Mouse (Mus musculus) forebrain, embryonic 14.5 days (tissue): ENCODE results near the gene Setd1b. TPM values are rescaled to one million over a fixed set of nuclear protein-coding genes. Genes with fewer than 3 reads are reported as not detected.
A peak's percentile ranks its signal among the peaks of the same experiment; 100 is the strongest.

Experiments
- ATAC-seq: fragments of 200-750 bp; cut with Nextera tagmentation; 2 replicates; pipeline ENCODE4 v1.8.0; 2017; ENCODE audit warnings: mild to moderate bottlenecking, moderate library complexity
- DNase-seq: peaks from one replicate; pipeline ENCODE4 v3.0.0-alpha.2; 2015; ENCODE audit warnings: low spot score
- H3K27ac ChIP-seq: fragments of 300-500 bp; sonication (generic); 2 replicates; pipeline ENCODE4 v1.5.1; 2014; ENCODE audit warnings: low read depth, mild to moderate bottlenecking, control low read depth, low read length, moderate library complexity
- H3K27me3 ChIP-seq: fragments of 300-500 bp; sonication (generic); replicated peaks from 2 replicates; pipeline ENCODE4 v1.6.1; 2014; ENCODE audit warnings: low read length, control low read depth, mixed read lengths; ENCODE audit not compliant: control insufficient read depth, insufficient read depth
- H3K36me3 ChIP-seq: fragments of 300-500 bp; sonication (generic); 2 replicates; pipeline ENCODE4 v1.6.1; 2014; ENCODE audit warnings: low read length, control low read depth; ENCODE audit not compliant: control insufficient read depth, insufficient read depth
- H3K4me1 ChIP-seq: fragments of 300-500 bp; sonication (generic); 2 replicates; pipeline ENCODE4 v1.6.1; 2014; ENCODE audit warnings: antibody characterized with exemption, low read length, control low read depth; ENCODE audit not compliant: control insufficient read depth, insufficient read depth
- H3K4me2 ChIP-seq: fragments of 300-500 bp; sonication (generic); 2 replicates; pipeline ENCODE4 v1.6.1; 2014; ENCODE audit warnings: mild to moderate bottlenecking, control low read depth, low read length
- H3K4me3 ChIP-seq: fragments of 300-500 bp; sonication (generic); 2 replicates; pipeline ENCODE4 v1.5.1; 2014; ENCODE audit warnings: low read depth, low read length, control low read depth
- H3K9ac ChIP-seq: fragments of 300-500 bp; sonication (generic); 2 replicates; pipeline ENCODE4 v1.6.1; 2014; ENCODE audit warnings: mild to moderate bottlenecking, low read length, control low read depth, moderate library complexity
- H3K9me3 ChIP-seq: fragments of 300-500 bp; sonication (generic); replicated peaks from 2 replicates; pipeline ENCODE4 v1.6.1; 2016; ENCODE audit warnings: low read length, control low read depth, mixed read lengths; ENCODE audit not compliant: control insufficient read depth
- WGBS: fragments of 180-500 bp; shearing (Covaris S2); extraction: QIAGEN DNeasy Blood & Tissue Kit; methylation state at CpG from one replicate; pipeline ENCODE4 v1.1.7; 2014; 5-methylcytosine and 5-hydroxymethylcytosine counted together
- polyA plus RNA-seq: library from polyadenylated mRNA; unstranded; fragments of >200 nt; fragmentation: Nextera tagmentation; extraction: Ambion mirVana; gene quantifications from 2 replicates; pipeline ENCODE4 v1.2.1, GENCODE M21; 2014

The Setd1b gene
- polyA plus RNA-seq, 1 experiment from 2014 or later, result 8.6 TPM

DNA sequence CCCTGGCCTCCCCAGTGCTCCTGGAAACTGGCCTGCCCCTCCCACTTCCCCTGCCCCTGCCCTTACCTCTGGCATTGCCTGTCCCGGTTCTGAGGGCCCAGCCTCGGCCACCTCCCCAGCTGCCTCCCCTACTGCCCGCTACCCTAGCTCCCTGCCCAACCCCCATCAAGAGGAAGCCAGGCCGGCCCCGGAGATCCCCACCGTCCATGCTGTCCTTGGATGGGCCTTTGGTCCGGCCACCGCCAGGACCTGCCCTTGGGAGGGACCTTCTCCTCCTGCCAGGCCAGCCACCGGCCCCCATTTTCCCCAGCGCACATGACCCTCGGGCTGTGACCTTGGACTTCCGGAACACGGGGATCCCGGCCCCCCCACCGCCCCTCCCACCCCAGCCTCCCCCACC is 18.3 kb downstream of the Setd1b start:
- H3K36me3 ChIP-seq, result peaks cover 90% of the 10 kb centered on the region
- H3K27ac ChIP-seq, result no peak overlapping the region
- 97% methylated on average over 15 of the region's 15 CpGs for WGBS
- no peaks in the 10 kb centered on the region for H3K9me3 ChIP-seq
- no peak overlapping the region for H3K9ac ChIP-seq
- H3K4me1 ChIP-seq, result no peaks in the 10 kb centered on the region
- H3K4me3 ChIP-seq, result no peak overlapping the region
- DNase-seq (no peak), ATAC-seq (no peak)
- H3K4me2 ChIP-seq, result no peak overlapping the region
- no peaks in the 10 kb centered on the region for H3K27me3 ChIP-seq

DNA sequence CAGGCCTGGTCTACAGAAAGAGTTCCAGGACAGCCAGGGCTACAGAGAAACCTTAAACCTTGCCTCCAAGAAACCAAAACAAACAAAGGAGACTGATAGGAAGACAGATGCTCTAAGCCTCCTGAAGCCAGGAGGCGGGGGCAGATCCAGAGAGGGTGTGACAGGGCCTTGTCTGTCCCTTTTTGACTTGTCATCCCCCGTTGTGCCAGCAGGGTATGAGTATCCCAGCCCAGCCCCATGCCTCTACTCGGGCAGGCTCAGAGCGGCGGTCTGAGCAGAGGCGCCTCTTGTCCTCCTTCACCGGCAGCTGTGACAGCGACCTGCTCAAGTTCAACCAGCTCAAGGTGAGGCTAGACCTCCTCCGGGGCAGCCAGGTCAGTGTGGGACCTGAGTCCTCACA is 20.9 kb downstream of the Setd1b start:
- Histone ChIP-seq H3K4me3 (no peak overlapping the region), H3K9ac (no peak overlapping the region), H3K27ac (no peak overlapping the region), H3K36me3 (peaks cover 89% of the 10 kb centered on the region), H3K4me1 (no peaks in the 10 kb centered on the region), H3K9me3 (no peaks in the 10 kb centered on the region), H3K4me2 (no peak overlapping the region), H3K27me3 (no peaks in the 10 kb centered on the region)
- WGBS, result 88% methylated on average over 9 of the region's 9 CpGs
- DNase-seq (no peak), ATAC-seq (no peak)

DNA sequence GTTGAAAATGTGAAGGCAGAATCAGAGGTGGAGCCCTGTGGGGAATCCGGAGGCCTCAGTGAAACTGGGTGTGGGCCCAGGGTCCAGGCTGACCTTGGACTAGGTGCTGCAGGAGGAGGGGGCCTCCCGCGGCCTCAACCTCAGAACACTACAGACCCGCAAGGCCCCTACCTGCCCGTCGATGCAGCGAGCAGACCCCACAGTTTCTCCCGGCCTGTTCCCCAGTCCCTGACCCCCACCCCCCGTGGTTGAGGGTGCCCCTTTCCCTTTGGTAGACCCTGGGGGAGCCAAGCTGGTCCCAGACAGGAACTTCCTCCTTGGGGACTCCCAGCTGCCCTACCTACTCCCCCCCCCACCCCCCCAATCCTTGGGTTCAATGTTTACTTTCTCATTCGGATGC is 24.4 kb downstream of the Setd1b start:
- Histone ChIP-seq H3K36me3 (peaks cover 54% of the 10 kb centered on the region), H3K27ac (no peak overlapping the region), H3K4me3 (no peak overlapping the region), H3K4me1 (no peaks in the 10 kb centered on the region), H3K9ac (no peak overlapping the region), H3K4me2 (no peak overlapping the region), H3K9me3 (no peaks in the 10 kb centered on the region), H3K27me3 (no peaks in the 10 kb centered on the region)
- ATAC-seq (no peak), DNase-seq (no peak)
- 92% methylated on average over 10 of the region's 10 CpGs for WGBS

DNA sequence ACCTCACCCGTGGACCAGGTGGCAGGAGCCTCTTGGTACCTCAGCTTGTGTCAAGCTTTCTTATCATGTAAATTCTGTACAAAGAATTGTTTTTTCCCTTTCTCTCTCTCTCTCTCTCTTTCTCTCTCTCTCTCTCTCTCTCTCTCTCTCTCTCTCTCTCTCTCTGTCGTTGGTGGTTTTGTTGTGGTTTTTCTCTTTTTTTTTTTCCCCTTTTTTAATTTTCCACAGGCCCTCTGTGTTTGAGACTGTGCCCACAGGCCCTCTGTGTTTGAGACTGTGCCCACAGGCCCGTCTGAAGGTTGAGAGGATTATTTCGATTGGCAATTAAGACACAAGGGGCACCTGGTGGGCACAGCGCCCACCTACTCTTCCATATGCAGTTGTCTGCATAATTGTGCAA is 25.6 kb downstream of the Setd1b start:
- 57% methylated on average over 5 of the region's 5 CpGs for WGBS
- Histone ChIP-seq H3K27me3 (no peaks in the 10 kb centered on the region), H3K4me3 (no peak overlapping the region), H3K9ac (no peak overlapping the region), H3K9me3 (no peaks in the 10 kb centered on the region), H3K36me3 (peaks cover 43% of the 10 kb centered on the region), H3K27ac (no peak overlapping the region), H3K4me1 (peaks cover 3% of the 10 kb centered on the region; the same call in 1 of the 2 replicates), H3K4me2 (no peak overlapping the region)
- DNase-seq (no peak), ATAC-seq (no peak)

DNA sequence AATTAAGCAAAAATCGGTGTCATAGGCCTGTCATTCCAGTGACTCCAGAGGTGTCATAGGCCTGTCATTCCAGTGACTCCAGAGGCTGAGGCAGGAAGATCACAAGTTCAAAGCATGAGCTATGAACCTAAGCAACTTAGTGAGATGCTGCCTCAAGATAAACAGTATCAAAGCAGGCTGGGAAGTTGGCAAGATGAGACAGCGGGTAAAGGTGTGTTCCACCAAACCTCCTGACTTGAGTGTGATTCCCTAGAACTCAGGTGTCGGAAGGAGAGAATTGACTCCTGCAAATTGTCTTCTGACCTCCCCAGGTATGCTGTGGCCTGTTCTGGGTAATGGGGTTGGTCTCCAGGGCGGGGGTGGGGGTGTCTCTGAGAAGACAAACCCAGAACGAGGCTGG is 27.3 kb downstream of the Setd1b start, which contains the start of gene Psmd9:
Gene Psmd9 (plus strand): TSS at position 130 of the 400 bp plus-strand sequence.
- Histone ChIP-seq H3K36me3 (peaks cover 26% of the 10 kb centered on the region), H3K27me3 (no peaks in the 10 kb centered on the region), H3K9ac (no peak within 1 kb of the TSS), H3K4me3 (no peak within 1 kb of the TSS), H3K4me2 (no peak within 1 kb of the TSS), H3K9me3 (no peaks in the 10 kb centered on the region), H3K27ac (no peak within 1 kb of the TSS), H3K4me1 (peaks cover 3% of the 10 kb centered on the region; the same call in 1 of the 2 replicates)
- WGBS, result 87% methylated on average over 5 of the region's 5 CpGs
- DNase-seq (no peak), ATAC-seq (no peak)

DNA sequence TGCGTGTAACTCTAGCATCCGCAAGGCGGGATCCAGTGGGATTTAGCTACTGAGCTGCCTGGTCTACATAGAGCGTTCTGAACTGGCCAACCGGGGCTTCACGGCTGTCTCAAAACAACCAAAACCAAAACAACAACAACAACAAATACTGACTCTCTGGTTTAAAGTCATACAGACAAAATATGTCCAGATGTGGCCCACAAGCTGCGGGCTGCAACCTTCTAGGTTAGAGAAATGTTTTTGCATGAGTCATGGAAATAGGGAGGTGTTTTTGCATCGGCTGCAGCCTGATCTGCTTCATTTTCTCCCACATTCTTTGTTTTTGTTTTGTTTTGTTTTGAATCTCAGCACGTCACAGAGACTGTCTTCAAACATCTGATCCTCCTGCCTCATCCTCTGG is 28.4 kb downstream of the Setd1b start:
- Histone ChIP-seq H3K9me3 (no peaks in the 10 kb centered on the region), H3K36me3 (peaks cover 20% of the 10 kb centered on the region), H3K27me3 (no peaks in the 10 kb centered on the region), H3K27ac (no peak overlapping the region), H3K4me2 (no peak overlapping the region), H3K9ac (no peak overlapping the region), H3K4me1 (peaks cover 3% of the 10 kb centered on the region; the same call in 1 of the 2 replicates), H3K4me3 (no peak overlapping the region)
- DNase-seq (no peak), ATAC-seq (no peak)
- WGBS, result 82% methylated on average over 9 of the region's 9 CpGs

DNA sequence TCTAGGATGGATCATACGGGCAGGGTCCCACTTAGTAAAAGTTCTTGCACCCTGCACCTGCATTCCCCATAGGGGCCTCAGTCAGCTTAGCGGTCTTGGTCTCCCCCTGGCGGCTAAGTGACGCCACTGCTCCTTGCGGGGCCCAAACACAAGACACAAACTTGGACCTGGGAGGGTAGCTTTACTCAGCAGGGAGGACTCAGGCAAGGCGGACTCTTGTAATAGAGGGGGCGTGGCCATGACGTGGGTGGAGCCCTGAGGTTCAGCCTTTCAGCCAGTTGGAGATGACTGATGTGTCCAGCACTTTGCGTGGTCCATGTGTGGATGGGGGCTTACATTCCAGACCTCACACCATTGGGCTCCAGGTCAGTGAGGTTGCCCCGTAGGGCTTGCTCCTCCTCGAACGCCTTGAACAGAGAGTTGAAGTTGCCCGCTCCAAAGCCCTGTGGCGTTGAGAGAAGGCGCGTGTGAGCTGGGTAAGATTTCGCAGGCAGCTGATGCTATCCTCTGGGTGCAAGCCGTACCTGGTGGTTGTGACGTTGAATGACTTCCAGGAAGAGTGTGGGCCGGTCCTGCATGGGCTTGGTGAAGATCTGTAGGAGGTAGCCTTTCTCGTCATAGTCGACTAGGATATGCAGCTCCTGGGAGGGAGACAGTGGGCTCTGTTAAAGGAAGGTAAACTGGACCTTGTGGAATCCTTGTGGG is 29.8 kb downstream of the Setd1b start:
- H3K27ac ChIP-seq, result no peak overlapping the region
- DNase-seq (peak; percentile 84), ATAC-seq (peak; percentile 82)
- WGBS, result 19% methylated on average over 22 of the region's 22 CpGs
- no peaks in the 10 kb centered on the region for H3K9me3 ChIP-seq
- no peak overlapping the region for H3K9ac ChIP-seq
- no peaks in the 10 kb centered on the region for H3K27me3 ChIP-seq
- H3K4me3 ChIP-seq, result no peak overlapping the region
- H3K36me3 ChIP-seq, result peaks cover 7% of the 10 kb centered on the region
- H3K4me2 ChIP-seq, result peak overlapping the region; percentile 42
- H3K4me1 ChIP-seq, result peaks cover 3% of the 10 kb centered on the region; the same call in 1 of the 2 replicates

DNA sequence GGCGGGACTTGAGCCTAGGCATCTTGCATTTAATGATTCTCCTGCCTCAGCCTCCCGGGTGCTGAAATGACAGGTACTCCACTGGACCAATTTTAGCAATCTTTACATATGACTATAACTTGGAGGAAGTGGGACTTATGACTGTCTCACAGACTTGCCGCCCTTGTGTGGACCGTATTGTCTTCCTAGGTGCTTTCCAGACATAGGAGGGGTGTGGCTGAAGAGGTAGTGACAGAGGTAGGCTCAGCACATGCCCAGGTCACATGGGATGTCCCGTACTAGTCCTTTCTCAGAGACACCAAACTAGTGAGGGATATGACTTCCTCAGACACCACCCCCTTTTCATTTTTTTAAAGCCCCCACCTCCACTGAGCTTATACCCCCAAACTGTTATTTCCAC is 36.8 kb downstream of the Setd1b start:
- H3K27ac ChIP-seq, result no peak overlapping the region
- DNase-seq (no peak), ATAC-seq (no peak)
- H3K9me3 ChIP-seq, result no peaks in the 10 kb centered on the region
- no peak overlapping the region for H3K4me3 ChIP-seq
- no peak overlapping the region for H3K4me2 ChIP-seq
- no peaks in the 10 kb centered on the region for H3K36me3 ChIP-seq
- no peak overlapping the region for H3K9ac ChIP-seq
- no peaks in the 10 kb centered on the region for H3K27me3 ChIP-seq
- 87% methylated on average over 5 of the region's 5 CpGs for WGBS
- H3K4me1 ChIP-seq, result no peaks in the 10 kb centered on the region

DNA sequence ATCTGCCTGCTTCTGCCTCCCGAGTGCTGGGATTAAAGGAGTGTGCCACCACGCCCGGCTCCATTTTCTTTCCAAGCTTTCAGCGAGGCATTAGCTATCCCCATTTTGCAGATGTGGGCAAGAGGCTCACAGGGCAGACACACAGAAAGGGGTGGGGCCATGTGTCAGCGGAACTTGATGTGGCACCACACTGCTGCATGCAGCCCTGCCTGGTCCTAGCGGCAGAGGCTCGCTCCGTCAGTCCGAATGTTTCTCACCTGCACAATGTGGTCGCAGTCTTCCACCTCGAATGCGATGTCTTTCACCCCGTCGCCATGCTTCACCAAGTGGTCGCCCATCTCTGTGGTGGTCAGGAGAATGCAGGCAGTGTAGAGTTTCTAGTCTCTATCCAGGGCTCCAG is 38.4 kb downstream of the Setd1b start:
- WGBS, result 93% methylated on average over 15 of the region's 15 CpGs
- Histone ChIP-seq H3K27ac (no peak overlapping the region), H3K4me1 (no peaks in the 10 kb centered on the region), H3K27me3 (no peaks in the 10 kb centered on the region), H3K4me3 (no peak overlapping the region), H3K36me3 (no peaks in the 10 kb centered on the region), H3K9ac (no peak overlapping the region), H3K4me2 (no peak overlapping the region), H3K9me3 (no peaks in the 10 kb centered on the region)
- ATAC-seq, result no peak
- DNase-seq, result no peak
